Mouse (Mus musculus) lung, postnatal 0 days (tissue): ENCODE data around the gene Pla2g4d.

Experiments
- CTCF ChIP-seq: IDR thresholded peaks from 2 replicates; pipeline ENCODE4 v1.5.1; 2016; ENCODE audit warnings: antibody characterized with exemption, mild to moderate bottlenecking
- EP300 ChIP-seq: IDR thresholded peaks from 2 replicates; pipeline ENCODE4 v1.6.1; 2016; ENCODE audit warnings: antibody characterized with exemption, mild to moderate bottlenecking, control low read depth

DNA sequence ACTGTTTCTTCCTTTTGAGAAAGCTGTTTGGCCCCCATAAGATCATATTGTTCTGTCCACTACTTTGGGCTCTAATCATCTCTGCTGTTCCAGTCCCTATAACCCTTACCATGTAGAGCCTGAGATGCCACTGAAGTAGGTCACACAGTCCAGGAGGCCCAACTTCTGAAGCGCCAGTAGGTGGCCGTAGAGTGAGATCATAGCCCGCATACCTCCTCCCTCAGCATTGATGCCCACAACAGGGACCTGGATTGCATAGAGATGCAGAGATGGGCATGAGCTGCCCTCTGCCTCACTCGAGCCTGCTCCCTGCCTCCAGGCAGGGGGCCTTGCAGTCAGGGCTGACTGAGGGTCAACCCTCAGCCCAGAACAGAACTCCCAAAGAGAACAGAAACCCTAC lies 12.0 kb downstream of the Pla2g4d start:
- TF ChIP-seq CTCF (no peak), EP300 (no peak)
